Mouse (Mus musculus) forebrain, embryonic 16.5 days (tissue): ENCODE results near the gene Prrc2b. TPM values are rescaled to one million over a fixed set of nuclear protein-coding genes. Genes with fewer than 3 reads are reported as not detected.
A peak's percentile ranks its signal among the peaks of the same experiment; 100 is the strongest.

Experiments used
- ATAC-seq: fragments of 200-750 bp; cut with Nextera tagmentation; 2 replicates; pipeline ENCODE4 v1.8.0; 2017; ENCODE audit warnings: mild to moderate bottlenecking, moderate library complexity
- H3K27ac ChIP-seq: fragments of 300-500 bp; sonication (generic); 2 replicates; pipeline ENCODE4 v1.5.1; 2014; ENCODE audit warnings: low read length, control low read depth
- H3K27me3 ChIP-seq: fragments of 300-500 bp; sonication (generic); replicated peaks from 2 replicates; pipeline ENCODE4 v1.6.1; 2014; ENCODE audit warnings: low read length; ENCODE audit not compliant: control insufficient read depth, insufficient read depth
- H3K36me3 ChIP-seq: fragments of 300-500 bp; sonication (generic); 2 replicates; pipeline ENCODE4 v1.6.1; 2014; ENCODE audit not compliant: control insufficient read depth, insufficient read depth
- H3K4me1 ChIP-seq: fragments of 300-500 bp; sonication (generic); replicated peaks from 2 replicates; pipeline ENCODE4 v1.6.1; 2014; ENCODE audit warnings: low read length; ENCODE audit not compliant: control insufficient read depth, insufficient read depth
- H3K4me2 ChIP-seq: fragments of 300-500 bp; sonication (generic); 2 replicates; pipeline ENCODE4 v1.6.1; 2014; ENCODE audit warnings: mild to moderate bottlenecking, low read length, control low read depth
- H3K4me3 ChIP-seq: fragments of 300-500 bp; sonication (generic); replicated peaks from 2 replicates; pipeline ENCODE4 v1.5.1; 2014; ENCODE audit warnings: mild to moderate bottlenecking, low read length, control low read depth
- H3K9ac ChIP-seq: fragments of 300-500 bp; sonication (generic); replicated peaks from 2 replicates; pipeline ENCODE4 v1.6.1; 2014; ENCODE audit warnings: low read depth, low read length, control low read depth
- H3K9me3 ChIP-seq: fragments of 300-500 bp; sonication (generic); 2 replicates; pipeline ENCODE4 v1.6.1; 2016; ENCODE audit warnings: low read length; ENCODE audit not compliant: control insufficient read depth
- WGBS: fragments of 180-500 bp; shearing (Covaris S2); extraction: QIAGEN DNeasy Blood & Tissue Kit; methylation state at CpG from one replicate; pipeline ENCODE4 v1.1.7; 2014; 5-methylcytosine and 5-hydroxymethylcytosine counted together
- polyA plus RNA-seq: library from polyadenylated mRNA; unstranded; fragments of >200 nt; fragmentation: Nextera tagmentation; extraction: Ambion mirVana; gene quantifications from 2 replicates; pipeline ENCODE4 v1.2.1, GENCODE M21; 2015

Gene Prrc2b
- polyA plus RNA-seq, 1 experiment from 2014 or later, result 84.7 TPM

DNA sequence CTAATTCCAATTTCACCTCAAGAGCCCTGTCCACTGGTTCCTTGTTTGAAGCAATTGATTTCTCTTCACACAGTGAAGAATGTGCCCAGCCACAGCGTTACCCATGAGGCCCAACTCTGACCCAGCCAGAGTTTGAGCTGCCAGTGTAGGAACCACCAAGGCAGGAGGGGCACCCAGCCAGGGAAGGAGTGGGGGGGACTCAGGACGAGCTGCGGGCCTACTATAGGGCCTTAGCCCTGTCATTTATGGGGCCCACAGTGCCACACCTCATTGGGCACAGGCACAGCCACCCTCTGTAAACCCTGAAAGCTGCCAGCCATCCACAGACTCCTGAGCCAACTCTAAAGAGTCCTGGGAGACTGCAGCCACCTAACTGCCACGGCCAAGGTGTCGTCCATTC, 103.7 kb downstream of the Prrc2b start:
- Histone ChIP-seq H3K4me3 (no peak overlapping the region), H3K36me3 (peaks cover 11% of the 10 kb centered on the region; the same call in 1 of the 2 replicates), H3K4me1 (peaks cover 10% of the 10 kb centered on the region), H3K9ac (no peak overlapping the region), H3K4me2 (no peak overlapping the region), H3K27me3 (no peaks in the 10 kb centered on the region), H3K9me3 (no peaks in the 10 kb centered on the region), H3K27ac (no peak overlapping the region)
- no peak for ATAC-seq
- 85% methylated on average over 5 of the region's 5 CpGs for WGBS

DNA sequence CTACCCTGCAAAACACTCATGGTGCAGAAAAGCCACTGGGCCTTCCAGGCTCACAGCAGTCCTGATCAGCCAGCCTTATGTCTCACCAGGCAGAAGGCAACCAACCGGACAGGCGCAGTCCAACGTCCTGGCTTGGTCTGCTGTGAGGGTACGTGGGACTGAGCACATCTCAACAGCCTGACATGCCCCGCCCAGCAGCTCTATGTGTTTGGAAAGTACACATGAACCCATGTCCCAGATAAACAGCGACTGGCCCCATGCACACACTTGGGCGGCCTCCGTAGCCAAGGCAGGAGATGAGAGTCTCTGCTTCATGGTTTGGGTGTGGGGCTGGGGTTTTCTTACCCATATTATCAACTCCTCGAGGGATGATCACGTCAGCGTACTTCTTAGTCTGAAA, 105.4 kb downstream of the Prrc2b start:
- Histone ChIP-seq H3K27me3 (no peaks in the 10 kb centered on the region), H3K4me1 (peaks cover 16% of the 10 kb centered on the region), H3K9me3 (no peaks in the 10 kb centered on the region), H3K36me3 (peaks cover 11% of the 10 kb centered on the region; the same call in 1 of the 2 replicates), H3K27ac (no peak overlapping the region), H3K4me3 (no peak overlapping the region), H3K9ac (no peak overlapping the region), H3K4me2 (no peak overlapping the region)
- ATAC-seq, result no peak
- 93% methylated on average over 11 of the region's 11 CpGs for WGBS

DNA sequence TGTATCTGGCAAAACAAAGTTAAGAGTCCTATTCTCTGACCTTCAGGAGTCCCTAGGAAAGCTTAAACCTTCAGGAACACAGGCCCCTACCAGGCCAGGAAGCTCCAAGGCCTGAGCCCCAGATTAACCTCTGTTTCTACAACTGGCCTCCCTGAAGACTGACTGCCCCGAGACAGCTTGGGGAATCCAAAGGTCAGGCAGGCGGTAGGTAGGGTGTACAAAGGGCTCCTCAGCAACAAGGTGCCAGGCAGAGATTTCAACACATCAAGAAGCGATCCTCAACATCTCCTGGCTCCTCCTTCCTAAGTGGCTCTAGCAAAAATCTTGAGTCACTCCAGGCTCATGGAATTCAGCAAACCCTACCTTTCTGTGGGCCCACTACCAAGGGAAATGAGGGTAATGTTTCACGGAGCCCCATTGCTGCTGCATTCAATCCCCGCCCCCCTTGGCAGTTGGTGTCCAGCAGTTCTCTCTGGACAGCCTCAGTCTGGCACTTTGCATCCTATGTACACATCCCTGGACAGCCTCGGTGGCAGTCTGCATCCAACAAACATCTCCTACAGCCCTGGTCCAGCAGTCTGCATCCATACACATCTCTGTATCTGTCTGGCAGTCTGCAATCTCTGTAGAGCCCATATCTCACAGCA, 108.1 kb downstream of the Prrc2b start:
- Histone ChIP-seq H3K9me3 (no peaks in the 10 kb centered on the region), H3K27ac (no peak overlapping the region), H3K4me3 (peak overlapping the region; percentile 92), H3K27me3 (no peaks in the 10 kb centered on the region), H3K36me3 (peaks cover 5% of the 10 kb centered on the region; the same call in 1 of the 2 replicates), H3K4me2 (peak overlapping the region; percentile 89), H3K4me1 (peaks cover 16% of the 10 kb centered on the region), H3K9ac (peak overlapping the region; percentile 94)
- WGBS, result 57% methylated on average over 6 of the region's 6 CpGs
- ATAC-seq, result 0 out of 2 replicates have a peak, but pooled peaks have one; percentile 9

DNA sequence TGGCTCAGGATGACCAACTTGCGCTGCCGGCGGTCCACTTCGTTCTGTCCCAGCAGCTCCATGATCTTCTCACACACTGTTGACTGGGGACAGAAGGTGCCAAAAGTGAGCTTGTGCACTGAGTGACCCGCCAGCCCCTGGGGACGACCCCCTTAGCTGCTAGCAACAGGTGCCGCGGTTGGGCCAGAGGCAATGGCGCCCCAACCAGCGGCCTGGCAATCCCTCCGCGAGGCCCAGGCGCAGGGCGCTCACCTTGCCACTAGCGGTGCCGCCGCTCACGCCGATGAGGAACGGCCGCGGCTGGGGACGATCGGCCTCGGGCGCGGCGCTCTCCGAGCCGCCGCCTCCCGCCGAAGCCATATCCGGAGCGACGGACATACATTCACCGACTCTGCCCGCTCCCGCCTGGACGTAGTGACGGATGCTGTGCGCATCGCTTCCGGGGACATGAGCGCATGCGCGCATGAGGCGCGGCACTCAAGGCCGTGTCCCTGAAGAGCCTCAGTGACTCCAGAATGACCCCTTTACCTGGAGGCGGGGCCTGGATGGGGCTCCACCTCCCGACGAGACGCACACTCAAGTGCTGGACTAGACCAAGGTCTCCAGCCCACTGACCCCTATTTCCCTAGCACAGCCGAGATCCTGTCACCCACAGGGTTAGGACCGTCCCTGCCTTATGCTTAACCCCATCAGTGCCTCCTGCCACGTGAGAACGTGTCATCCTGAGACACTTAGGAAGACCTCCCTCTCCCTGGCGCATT, 109.0 kb downstream of the Prrc2b start, which contains the start of gene Uck1:
Gene Uck1 (minus strand): TSS at position 503 of the 761 bp plus-strand sequence.
- peak; percentile 95 for ATAC-seq
- H3K4me2 ChIP-seq, result peak within 1 kb of the TSS; percentile 89
- H3K9me3 ChIP-seq, result no peaks in the 10 kb centered on the region
- H3K27ac ChIP-seq, result peak within 1 kb of the TSS; percentile 70
- peak within 1 kb of the TSS; percentile 92 for H3K4me3 ChIP-seq
- 2% methylated on average over 59 of the region's 59 CpGs for WGBS
- H3K9ac ChIP-seq, result peak within 1 kb of the TSS; percentile 94
- H3K36me3 ChIP-seq, result peaks cover 5% of the 10 kb centered on the region; the same call in 1 of the 2 replicates
- no peaks in the 10 kb centered on the region for H3K27me3 ChIP-seq
- H3K4me1 ChIP-seq, result peaks cover 16% of the 10 kb centered on the region

DNA sequence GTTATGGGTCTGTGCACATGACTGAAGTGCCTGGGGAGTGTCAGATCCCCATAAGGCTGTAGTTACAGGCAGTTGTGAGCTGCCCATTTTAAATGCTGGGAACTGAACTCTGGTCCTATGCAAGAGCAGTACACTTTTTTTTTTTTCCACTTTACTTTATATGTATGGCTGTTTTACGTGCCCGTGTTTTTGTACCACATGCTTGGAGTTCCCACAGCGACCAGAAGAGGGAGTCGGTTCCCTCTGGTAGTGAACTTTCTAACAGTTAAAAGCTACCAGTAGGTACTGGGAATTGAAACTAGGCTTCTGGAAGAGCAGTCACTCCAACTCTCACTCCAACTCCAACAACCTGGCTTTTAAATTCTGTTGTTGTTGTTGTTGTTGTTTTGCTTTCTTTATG, 109.8 kb downstream of the Prrc2b start:
- H3K4me3 ChIP-seq, result no peak overlapping the region
- no peaks in the 10 kb centered on the region for H3K27me3 ChIP-seq
- H3K4me1 ChIP-seq, result peaks cover 16% of the 10 kb centered on the region
- no peaks in the 10 kb centered on the region for H3K9me3 ChIP-seq
- no peak overlapping the region for H3K9ac ChIP-seq
- peaks cover 5% of the 10 kb centered on the region; the same call in 1 of the 2 replicates for H3K36me3 ChIP-seq
- ATAC-seq, result no peak
- H3K27ac ChIP-seq, result no peak overlapping the region
- H3K4me2 ChIP-seq, result peak overlapping the region; percentile 89
- WGBS, result 27% methylated on average over 4 of the region's 4 CpGs

DNA sequence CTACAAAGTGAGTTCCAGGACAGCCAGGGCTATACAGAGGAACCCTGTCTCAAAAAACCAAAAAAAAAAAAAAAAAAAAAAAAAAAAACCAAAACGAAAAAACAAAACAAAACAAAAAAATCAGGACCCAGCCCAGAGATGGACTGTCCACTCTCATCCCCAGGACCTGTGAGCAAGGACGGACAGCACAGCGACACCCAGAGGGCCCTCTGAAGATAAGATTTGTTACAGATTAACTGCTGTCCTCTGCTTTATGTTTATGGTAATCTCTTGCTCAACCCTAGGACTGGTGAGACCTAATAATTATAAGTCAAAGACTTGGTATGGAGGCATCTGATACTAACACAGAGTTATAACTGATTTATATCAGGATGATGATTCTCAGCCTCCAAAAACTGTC, 124.9 kb downstream of the Prrc2b start:
- Histone ChIP-seq H3K27me3 (no peaks in the 10 kb centered on the region), H3K9ac (no peak overlapping the region), H3K9me3 (no peaks in the 10 kb centered on the region), H3K36me3 (peaks cover 22% of the 10 kb centered on the region), H3K4me2 (no peak overlapping the region), H3K4me1 (no peaks in the 10 kb centered on the region), H3K4me3 (no peak overlapping the region), H3K27ac (no peak overlapping the region)
- no peak for ATAC-seq
- 70% methylated on average over 3 of the region's 3 CpGs for WGBS

DNA sequence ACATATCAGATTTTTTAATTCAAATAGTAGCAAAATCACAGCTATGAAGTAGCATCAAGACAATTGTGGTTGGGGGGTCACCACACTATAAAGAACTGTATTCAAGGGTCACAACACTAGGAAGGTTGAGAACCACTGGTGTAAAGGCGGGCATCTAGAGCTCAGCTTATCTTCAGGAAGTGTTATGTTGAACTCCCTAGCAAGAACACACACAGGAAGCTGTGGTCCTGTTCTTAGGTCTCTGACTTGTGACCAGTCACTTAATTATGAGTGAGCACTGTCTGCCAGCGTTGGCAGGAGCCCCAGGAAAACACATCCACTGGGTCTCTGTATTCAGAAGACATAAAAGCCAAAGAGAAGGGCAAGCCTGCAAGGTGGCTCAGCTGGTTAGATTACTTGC, 131.4 kb downstream of the Prrc2b start:
- WGBS, result 93% methylated on average over 2 of the region's 2 CpGs
- peaks cover 11% of the 10 kb centered on the region for H3K4me1 ChIP-seq
- no peak for ATAC-seq
- no peaks in the 10 kb centered on the region for H3K9me3 ChIP-seq
- H3K36me3 ChIP-seq, result peaks cover 22% of the 10 kb centered on the region
- H3K4me2 ChIP-seq, result no peak overlapping the region
- H3K9ac ChIP-seq, result no peak overlapping the region
- H3K27me3 ChIP-seq, result no peaks in the 10 kb centered on the region
- H3K4me3 ChIP-seq, result no peak overlapping the region
- no peak overlapping the region for H3K27ac ChIP-seq

DNA sequence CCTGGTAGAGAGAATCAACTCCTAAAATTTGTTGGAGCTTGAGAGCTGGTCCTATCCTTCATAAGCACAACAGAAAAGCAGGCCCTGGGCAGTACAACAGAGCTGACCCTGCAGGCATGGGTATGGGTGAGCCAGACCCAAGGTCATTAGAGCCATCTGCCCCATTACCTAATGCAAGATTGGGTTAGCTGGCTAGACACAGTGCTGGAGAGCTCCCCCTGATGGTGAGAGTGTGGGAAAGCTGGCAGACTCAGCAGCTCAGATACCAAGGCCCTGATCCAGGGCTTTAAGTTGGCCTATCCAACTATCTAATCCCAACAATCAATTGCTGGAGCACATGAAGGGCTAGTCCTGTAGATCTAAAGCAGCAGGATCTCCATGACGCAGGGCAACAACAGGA, 131.8 kb downstream of the Prrc2b start:
- 92% methylated on average over 1 of the region's 1 CpGs for WGBS
- peaks cover 19% of the 10 kb centered on the region for H3K36me3 ChIP-seq

DNA sequence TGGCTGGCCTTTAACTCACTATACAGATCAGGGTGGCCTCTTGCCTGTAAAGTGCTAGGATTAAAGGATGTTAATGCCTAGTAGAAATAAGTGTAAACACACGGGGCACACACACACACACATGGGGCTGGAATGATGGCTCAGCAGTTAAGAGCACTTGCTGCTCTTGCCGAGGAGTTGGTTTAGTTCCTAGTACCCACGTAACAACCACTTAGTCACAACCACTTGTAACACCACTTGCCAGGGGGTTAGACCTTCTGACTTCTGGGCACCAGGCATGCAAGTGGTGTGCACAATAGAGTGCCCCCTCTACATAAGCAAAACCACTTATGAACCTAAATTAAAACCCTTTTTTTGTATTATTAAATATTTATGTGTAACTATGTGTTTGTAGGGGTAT, 133.1 kb downstream of the Prrc2b start:
- Histone ChIP-seq H3K9me3 (no peaks in the 10 kb centered on the region), H3K4me3 (no peak overlapping the region), H3K9ac (no peak overlapping the region), H3K27ac (no peak overlapping the region), H3K4me1 (peaks cover 16% of the 10 kb centered on the region), H3K4me2 (no peak overlapping the region), H3K36me3 (peaks cover 9% of the 10 kb centered on the region), H3K27me3 (no peaks in the 10 kb centered on the region)
- no peak for ATAC-seq
- 90% methylated on average over 3 of the region's 3 CpGs for WGBS

More for the DNA sequence above, 131.8 kb downstream of the Prrc2b start:
- Histone ChIP-seq H3K27ac (no peak overlapping the region), H3K4me2 (no peak overlapping the region), H3K9ac (no peak overlapping the region), H3K4me3 (no peak overlapping the region), H3K9me3 (no peaks in the 10 kb centered on the region), H3K4me1 (peaks cover 12% of the 10 kb centered on the region), H3K27me3 (no peaks in the 10 kb centered on the region)
- no peak for ATAC-seq
